Mouse (Mus musculus) limb, embryonic 15.5 days (tissue): ENCODE measurements at regions not wholly inside any gene's neighbourhood (a gene's known extent, or its start where the extent isn't known, plus 50 kb on each side); places are given as distances from the start of the nearest gene placed in this dataset.

Experiments used
- ATAC-seq: fragments of 200-750 bp; cut with Nextera tagmentation; 2 replicates; pipeline ENCODE4 v1.8.0; 2017; ENCODE audit warnings: low read depth, moderate TSS enrichment; ENCODE audit not compliant: insufficient number of reproducible peaks, low FRiP score, low TSS enrichment
- H3K27ac ChIP-seq: fragments of 300-500 bp; sonication (generic); 2 replicates; pipeline ENCODE4 v1.5.1; 2015; ENCODE audit warnings: moderate library complexity, mild to moderate bottlenecking, inconsistent platforms
- H3K27me3 ChIP-seq: fragments of 300-500 bp; sonication (generic); 2 replicates; pipeline ENCODE4 v1.6.1; 2015; ENCODE audit warnings: inconsistent platforms
- H3K36me3 ChIP-seq: fragments of 300-500 bp; sonication (generic); 2 replicates; pipeline ENCODE4 v1.6.1; 2015; ENCODE audit warnings: inconsistent platforms
- H3K4me1 ChIP-seq: fragments of 300-500 bp; sonication (generic); 2 replicates; pipeline ENCODE4 v1.6.1; 2015; ENCODE audit warnings: inconsistent platforms
- H3K4me2 ChIP-seq: fragments of 300-500 bp; sonication (generic); 2 replicates; pipeline ENCODE4 v1.6.1; 2015; ENCODE audit warnings: mild to moderate bottlenecking, inconsistent platforms
- H3K4me3 ChIP-seq: fragments of 300-500 bp; sonication (generic); 2 replicates; pipeline ENCODE4 v1.5.1; 2015; ENCODE audit warnings: mild to moderate bottlenecking, inconsistent platforms
- H3K9ac ChIP-seq: fragments of 300-500 bp; sonication (generic); 2 replicates; pipeline ENCODE4 v1.6.1; 2015; ENCODE audit warnings: inconsistent platforms
- H3K9me3 ChIP-seq: fragments of 300-500 bp; sonication (generic); 2 replicates; pipeline ENCODE4 v1.6.1; 2016; ENCODE audit warnings: inconsistent platforms
- WGBS: fragments of 180-500 bp; shearing (Covaris S2); methylation state at CpG from one replicate; pipeline ENCODE4 v1.1.7; 2015; 5-methylcytosine and 5-hydroxymethylcytosine counted together

DNA sequence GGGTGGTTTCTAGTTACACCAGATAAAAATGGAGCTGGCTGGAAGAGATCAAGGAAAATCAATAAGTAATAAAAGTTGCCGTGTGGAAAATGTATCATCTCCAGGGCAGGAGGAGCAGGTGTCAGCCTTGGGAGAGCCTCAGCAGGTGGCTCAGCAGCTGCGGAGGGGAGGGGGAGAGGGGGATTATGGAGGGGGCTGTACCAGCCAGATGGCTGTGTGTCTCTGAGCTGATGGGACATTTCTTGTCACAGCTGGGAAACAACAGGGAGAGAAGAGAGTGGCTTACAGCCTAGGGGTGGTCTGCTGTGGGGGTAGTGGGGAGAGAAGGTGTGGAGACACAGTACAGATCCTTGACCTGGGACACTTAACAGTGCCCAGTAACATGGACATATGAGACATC is 116.5 kb downstream of the Matn1 start:
- Histone ChIP-seq H3K27me3 (no peaks in the 10 kb centered on the region), H3K9ac (no peak overlapping the region), H3K4me1 (no peaks in the 10 kb centered on the region), H3K4me2 (no peak overlapping the region), H3K9me3 (no peaks in the 10 kb centered on the region), H3K36me3 (no peaks in the 10 kb centered on the region), H3K4me3 (no peak overlapping the region), H3K27ac (no peak overlapping the region)
- no peak for ATAC-seq
- WGBS = 13% methylated on average over 2 of the region's 2 CpGs

DNA sequence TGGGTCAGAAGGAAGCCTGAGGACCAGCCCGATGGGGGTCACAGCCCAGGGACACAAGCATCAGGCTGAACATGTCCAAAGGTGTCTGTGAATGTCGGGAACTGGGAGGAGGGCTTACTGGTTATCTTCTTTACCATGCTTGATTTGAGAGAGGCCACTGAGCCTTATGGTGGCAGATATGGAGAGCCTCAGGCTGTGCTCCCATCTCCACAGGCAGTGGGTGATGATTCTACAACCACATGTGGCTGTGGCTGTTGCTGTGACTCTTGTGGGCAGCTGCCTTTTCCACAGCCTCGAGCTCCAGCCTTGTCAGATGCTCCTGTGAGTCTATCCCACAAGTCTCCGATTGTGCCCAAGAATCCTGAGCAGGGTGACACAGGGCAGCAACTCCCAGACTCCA is 118.4 kb downstream of the Matn1 start:
- H3K4me1 ChIP-seq = no peaks in the 10 kb centered on the region
- no peaks in the 10 kb centered on the region for H3K27me3 ChIP-seq
- H3K36me3 ChIP-seq = no peaks in the 10 kb centered on the region
- H3K9me3 ChIP-seq = no peaks in the 10 kb centered on the region
- no peak for ATAC-seq
- H3K4me2 ChIP-seq = no peak overlapping the region
- no peak overlapping the region for H3K4me3 ChIP-seq
- WGBS = 83% methylated on average over 4 of the region's 4 CpGs
- no peak overlapping the region for H3K9ac ChIP-seq
- H3K27ac ChIP-seq = no peak overlapping the region

DNA sequence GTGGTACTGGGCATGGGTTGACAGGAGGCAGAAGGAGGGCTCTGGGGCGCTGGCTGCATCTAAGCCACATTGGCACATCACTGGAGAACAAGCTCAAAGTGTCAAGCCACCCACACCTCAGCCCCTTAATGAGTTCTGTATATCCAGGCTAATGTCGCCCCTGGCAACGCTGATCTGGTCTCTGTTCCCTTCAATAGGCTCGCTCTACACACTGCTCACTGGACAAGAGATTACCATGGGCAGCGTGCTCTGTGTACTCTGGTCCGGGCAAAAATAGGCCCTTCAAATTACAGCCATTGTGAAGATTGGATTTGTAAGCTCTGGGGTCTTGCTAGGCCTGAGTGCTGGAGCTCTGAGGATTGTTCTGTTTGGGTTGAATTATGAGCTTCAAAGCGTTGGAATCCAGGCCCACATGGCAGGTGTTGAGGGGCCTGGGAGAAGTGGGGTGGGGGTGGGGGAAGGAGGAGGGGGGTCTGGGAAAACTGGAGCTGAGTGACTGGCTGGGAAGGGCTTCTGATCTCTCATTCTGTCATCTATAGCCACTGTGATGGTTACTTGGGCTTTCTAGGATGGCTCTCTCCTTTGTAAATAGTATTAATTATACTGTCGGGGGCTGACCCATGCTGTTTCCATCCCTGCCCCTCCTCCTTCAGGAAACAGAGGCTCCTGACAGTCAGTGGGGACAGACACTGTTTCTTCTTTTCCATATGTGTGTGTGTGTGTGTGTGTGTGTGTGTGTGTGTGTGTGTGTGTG is 122.2 kb downstream of the Matn1 start:
- H3K9ac ChIP-seq = no peak overlapping the region
- H3K27ac ChIP-seq = no peak overlapping the region
- H3K27me3 ChIP-seq = no peaks in the 10 kb centered on the region
- 46% methylated on average over 8 of the region's 8 CpGs for WGBS
- H3K4me3 ChIP-seq = no peak overlapping the region
- no peak for ATAC-seq
- H3K4me1 ChIP-seq = no peaks in the 10 kb centered on the region
- no peak overlapping the region for H3K4me2 ChIP-seq
- no peaks in the 10 kb centered on the region for H3K9me3 ChIP-seq
- no peaks in the 10 kb centered on the region for H3K36me3 ChIP-seq

DNA sequence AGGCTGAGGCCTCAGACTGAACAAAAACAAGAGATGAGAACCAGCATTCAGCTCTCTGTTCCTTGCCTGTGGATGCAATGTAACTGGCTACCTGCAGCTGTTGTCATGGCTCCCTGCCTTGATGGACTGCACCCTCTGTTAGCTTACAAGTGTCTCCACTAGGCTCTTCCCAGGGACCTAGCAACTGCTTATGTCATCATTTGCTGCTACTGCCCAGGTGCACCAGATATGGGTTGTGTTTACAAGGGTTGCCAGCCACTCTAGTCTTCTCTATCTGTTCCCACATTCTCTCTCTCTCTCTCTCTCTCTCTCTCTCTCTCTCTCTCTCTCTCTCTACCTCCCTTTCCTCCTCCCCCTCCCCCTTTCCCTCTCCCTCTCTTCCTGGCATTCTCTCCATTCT is 126.4 kb downstream of the Matn1 start:
- Histone ChIP-seq H3K27me3 (no peaks in the 10 kb centered on the region), H3K4me1 (no peaks in the 10 kb centered on the region), H3K4me2 (no peak overlapping the region), H3K4me3 (no peak overlapping the region), H3K9me3 (no peaks in the 10 kb centered on the region), H3K36me3 (no peaks in the 10 kb centered on the region), H3K27ac (no peak overlapping the region), H3K9ac (no peak overlapping the region)
- ATAC-seq = no peak

DNA sequence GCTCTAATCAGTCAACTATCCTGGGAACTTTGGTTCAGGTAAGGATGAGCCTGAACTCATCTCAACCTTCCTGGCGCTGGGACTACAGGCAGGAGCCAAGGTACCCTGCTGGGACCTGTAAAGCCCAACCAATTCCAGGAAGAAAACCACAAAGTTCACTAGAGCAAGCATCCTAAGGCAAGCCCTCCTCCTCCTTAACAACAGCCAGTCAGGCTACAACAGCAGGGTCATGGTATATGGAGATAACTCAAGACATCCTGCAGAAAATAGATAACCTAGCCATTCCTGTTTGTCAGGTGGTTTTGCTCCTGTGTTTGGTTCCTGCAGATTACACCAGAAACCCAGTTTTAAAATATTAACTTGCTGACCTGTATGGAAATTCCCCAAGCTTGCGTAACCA is 128.4 kb downstream of the Matn1 start:
- ATAC-seq = no peak
- Histone ChIP-seq H3K27me3 (no peaks in the 10 kb centered on the region), H3K9ac (no peak overlapping the region), H3K4me3 (no peak overlapping the region), H3K27ac (no peak overlapping the region), H3K4me1 (no peaks in the 10 kb centered on the region), H3K9me3 (no peaks in the 10 kb centered on the region), H3K36me3 (no peaks in the 10 kb centered on the region), H3K4me2 (no peak overlapping the region)
- whole genome bisulfite sequencing = 83% methylated on average over 2 of the region's 2 CpGs

DNA sequence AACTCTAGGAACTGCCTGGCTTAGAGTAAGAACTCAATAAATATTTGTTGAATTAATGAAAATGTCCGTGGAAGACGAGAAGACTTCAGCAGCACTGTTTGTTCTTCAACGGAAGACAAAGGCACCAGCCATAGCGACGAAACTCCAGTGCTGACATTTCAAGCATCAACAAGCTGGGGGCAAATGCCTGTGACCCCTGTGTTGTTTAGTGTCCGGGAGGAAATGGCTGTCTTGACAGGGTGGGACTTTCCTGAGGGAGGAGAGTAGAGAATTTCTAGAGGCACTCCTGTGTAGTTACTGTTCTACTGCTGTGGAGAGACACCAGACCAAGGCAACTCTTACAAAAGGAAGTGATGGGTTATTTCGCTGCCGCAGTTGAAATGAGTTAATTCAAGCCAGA is 129.2 kb downstream of the Matn1 start:
- Histone ChIP-seq H3K9ac (no peak overlapping the region), H3K27me3 (no peaks in the 10 kb centered on the region), H3K9me3 (no peaks in the 10 kb centered on the region), H3K4me2 (no peak overlapping the region), H3K4me1 (no peaks in the 10 kb centered on the region), H3K4me3 (no peak overlapping the region), H3K27ac (no peak overlapping the region), H3K36me3 (no peaks in the 10 kb centered on the region)
- no peak for ATAC-seq
- WGBS = 56% methylated on average over 8 of the region's 8 CpGs

DNA sequence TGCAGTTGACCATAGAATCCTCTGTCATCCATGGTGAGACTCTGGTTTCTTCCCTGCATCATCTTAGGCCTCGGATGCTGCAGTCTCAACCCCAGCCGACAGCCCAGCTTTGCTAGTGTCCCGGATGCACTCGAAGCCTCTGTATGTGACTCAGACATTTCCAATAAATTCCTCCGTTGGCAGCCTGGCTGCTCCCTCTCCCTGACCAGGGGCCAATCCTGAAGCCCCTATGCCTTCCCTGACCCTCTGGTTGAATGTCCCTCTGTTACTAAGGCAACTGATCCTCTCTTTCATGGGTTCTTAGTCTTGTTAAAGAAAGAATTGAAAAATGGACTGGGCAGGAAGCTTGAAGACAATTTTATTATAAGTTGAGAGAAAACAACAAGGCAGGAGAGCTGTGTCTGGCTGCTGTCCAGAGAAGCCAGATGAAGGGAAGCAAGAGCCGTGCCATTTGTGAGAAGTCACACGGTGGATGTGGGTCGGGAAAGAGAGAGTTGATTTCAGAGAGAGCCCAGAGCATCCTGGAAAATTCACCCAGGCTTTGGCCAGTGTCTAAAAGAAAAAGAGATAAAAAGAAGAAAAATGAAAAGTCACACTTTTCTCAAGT is 131.2 kb downstream of the Matn1 start:
- Histone ChIP-seq H3K9ac (no peak overlapping the region), H3K4me3 (no peak overlapping the region), H3K27ac (no peak overlapping the region), H3K27me3 (no peaks in the 10 kb centered on the region), H3K36me3 (no peaks in the 10 kb centered on the region), H3K4me2 (no peak overlapping the region), H3K4me1 (no peaks in the 10 kb centered on the region), H3K9me3 (no peaks in the 10 kb centered on the region)
- no peak for ATAC-seq
- WGBS = 58% methylated on average over 8 of the region's 8 CpGs

DNA sequence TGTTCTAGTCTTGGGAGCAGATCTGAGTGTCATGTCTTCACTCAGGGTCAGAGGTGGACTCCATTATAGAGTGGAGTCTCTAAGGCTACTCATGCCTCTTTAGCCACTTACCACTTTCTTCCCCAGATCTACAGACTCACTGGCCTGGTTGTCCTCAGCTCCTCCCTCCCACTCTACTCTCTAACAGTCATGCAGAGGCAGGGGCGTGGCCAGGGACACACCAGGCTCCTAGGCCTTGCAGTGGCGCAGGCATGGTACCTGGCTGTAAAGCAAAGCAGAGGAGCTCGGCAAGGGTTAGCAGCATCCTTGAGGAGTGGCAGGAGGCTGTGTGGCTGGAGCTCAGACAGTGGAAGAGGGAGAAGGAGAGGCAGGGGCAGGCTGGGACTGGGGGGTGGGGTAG is 132.4 kb downstream of the Matn1 start:
- Histone ChIP-seq H3K9me3 (no peaks in the 10 kb centered on the region), H3K27me3 (no peaks in the 10 kb centered on the region), H3K4me2 (no peak overlapping the region), H3K4me1 (no peaks in the 10 kb centered on the region), H3K36me3 (no peaks in the 10 kb centered on the region), H3K27ac (no peak overlapping the region), H3K9ac (no peak overlapping the region), H3K4me3 (no peak overlapping the region)
- 34% methylated on average over 3 of the region's 3 CpGs for WGBS
- no peak for ATAC-seq

DNA sequence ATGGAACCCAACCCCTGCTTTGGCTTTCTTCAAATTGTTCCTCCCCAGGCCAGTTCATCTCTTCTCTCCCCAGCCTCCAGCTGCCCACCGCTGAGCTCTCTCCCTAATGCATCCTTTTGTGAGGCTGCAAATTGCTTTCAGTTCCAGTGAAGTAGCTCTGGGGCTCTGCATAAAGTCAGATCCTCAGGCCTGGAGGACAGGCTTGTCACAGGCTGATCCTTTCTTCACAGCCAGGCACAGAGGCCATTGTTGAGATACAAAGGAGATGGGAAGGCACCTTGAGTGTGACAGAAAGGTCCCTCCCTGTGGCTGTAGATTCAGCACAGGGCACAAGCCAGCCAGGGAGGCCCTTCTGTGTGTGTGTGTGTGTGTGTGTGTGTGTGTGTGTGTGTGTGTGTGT is 135.9 kb downstream of the Matn1 start:
- Histone ChIP-seq H3K9ac (no peak overlapping the region), H3K27me3 (no peaks in the 10 kb centered on the region), H3K36me3 (no peaks in the 10 kb centered on the region), H3K4me2 (no peak overlapping the region), H3K4me1 (no peaks in the 10 kb centered on the region), H3K27ac (no peak overlapping the region), H3K9me3 (no peaks in the 10 kb centered on the region), H3K4me3 (no peak overlapping the region)
- 29% methylated on average over 1 of the region's 1 CpGs for WGBS
- ATAC-seq = no peak

DNA sequence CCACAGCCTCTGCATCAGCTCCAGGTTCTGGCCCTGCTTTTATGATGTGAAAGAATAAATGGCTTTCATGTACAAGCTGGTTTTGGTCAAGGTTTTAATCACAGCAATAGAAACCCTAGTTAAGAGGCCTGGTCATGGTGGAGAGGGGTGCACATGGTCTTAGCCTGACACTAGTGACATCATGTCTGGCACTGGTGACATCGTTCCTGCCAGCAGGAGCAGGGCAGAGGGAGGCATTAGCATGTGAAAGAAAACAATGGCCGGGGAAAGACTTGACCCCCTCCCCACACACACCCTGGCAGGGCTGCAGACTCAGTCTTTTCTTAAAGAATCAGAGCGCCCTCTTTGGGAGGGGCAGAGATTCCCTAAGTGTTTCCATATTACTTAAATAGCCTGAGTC is 139.2 kb downstream of the Matn1 start:
- Histone ChIP-seq H3K36me3 (no peaks in the 10 kb centered on the region), H3K27me3 (no peaks in the 10 kb centered on the region), H3K27ac (no peak overlapping the region), H3K4me2 (no peak overlapping the region), H3K4me1 (no peaks in the 10 kb centered on the region), H3K9ac (no peak overlapping the region), H3K4me3 (no peak overlapping the region), H3K9me3 (no peaks in the 10 kb centered on the region)
- no peak for ATAC-seq
- 65% methylated on average over 3 of the region's 3 CpGs for WGBS

DNA sequence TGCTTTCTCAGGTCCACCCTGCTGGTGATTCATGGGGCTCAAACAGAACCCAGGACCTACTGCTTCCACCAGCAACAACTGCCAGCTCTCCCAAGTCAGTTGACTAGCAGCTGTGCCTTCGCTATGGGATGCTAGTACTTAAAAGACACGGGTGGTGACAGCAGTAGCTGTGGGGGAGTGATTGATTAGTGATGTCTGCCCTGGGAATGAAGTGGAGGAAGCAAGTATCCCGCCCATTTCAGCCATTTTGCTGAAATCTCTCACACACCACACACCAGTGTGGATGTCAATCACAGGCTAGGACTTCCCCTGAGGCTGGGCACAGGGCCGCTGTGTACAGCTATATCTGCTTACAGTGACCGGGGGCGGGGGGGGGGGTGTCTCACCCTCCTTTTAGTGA is 153.2 kb downstream of the Matn1 start:
- H3K4me2 ChIP-seq = no peak overlapping the region
- no peaks in the 10 kb centered on the region for H3K36me3 ChIP-seq
- no peaks in the 10 kb centered on the region for H3K4me1 ChIP-seq
- H3K9me3 ChIP-seq = no peaks in the 10 kb centered on the region
- no peaks in the 10 kb centered on the region for H3K27me3 ChIP-seq
- no peak overlapping the region for H3K9ac ChIP-seq
- 42% methylated on average over 6 of the region's 6 CpGs for WGBS
- H3K27ac ChIP-seq = no peak overlapping the region
- no peak for ATAC-seq
- no peak overlapping the region for H3K4me3 ChIP-seq

DNA sequence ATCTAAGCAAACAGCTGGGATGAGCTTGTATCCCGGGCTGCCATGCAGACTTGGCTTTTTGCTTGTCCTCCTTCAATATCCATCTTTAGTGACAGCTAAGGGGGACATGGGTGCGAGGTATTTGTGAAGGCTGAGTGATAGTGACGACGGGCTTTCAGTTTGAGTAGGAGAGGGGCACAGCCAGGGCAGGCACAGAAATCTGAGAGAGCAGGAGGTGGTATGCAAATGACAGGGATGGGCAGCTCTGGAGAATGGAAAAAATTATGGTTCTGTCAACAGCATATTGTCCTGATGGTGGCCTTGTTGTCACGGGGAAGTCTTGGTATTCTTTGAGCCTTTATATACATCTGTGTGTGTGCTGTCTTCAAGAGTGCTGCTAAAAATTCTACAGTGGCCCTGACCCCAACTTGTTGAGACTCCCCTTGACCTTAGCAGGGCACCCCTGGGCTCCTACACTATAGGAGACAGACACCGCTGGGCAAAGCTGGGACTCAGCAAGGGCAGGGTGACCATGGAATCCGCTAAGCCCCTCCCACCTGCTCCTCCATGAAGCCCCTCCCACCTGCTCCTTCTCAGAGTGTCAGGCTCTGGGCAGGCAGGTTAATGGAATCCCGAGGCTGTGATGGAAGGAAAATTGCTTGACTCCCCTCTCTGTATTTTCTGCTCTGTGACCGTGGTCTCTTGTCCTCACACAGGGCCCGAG is 156.1 kb downstream of the Matn1 start:
- H3K9me3 ChIP-seq = no peaks in the 10 kb centered on the region
- WGBS = 47% methylated on average over 10 of the region's 10 CpGs
- H3K4me3 ChIP-seq = no peak overlapping the region
- no peaks in the 10 kb centered on the region for H3K27me3 ChIP-seq
- no peak for ATAC-seq
- H3K9ac ChIP-seq = no peak overlapping the region
- no peaks in the 10 kb centered on the region for H3K36me3 ChIP-seq
- no peak overlapping the region for H3K4me2 ChIP-seq
- H3K27ac ChIP-seq = no peak overlapping the region
- no peaks in the 10 kb centered on the region for H3K4me1 ChIP-seq
